Mouse (Mus musculus): ENCODE results near the gene Fam204a. TPM values are rescaled to one million over a fixed set of nuclear protein-coding genes. Genes with fewer than 3 reads are reported as not detected.

Fam204a gene
- total RNA-seq, 4 experiments from 2014 or later: 17.0 to 29.0 (median 21.7) TPM

DNA sequence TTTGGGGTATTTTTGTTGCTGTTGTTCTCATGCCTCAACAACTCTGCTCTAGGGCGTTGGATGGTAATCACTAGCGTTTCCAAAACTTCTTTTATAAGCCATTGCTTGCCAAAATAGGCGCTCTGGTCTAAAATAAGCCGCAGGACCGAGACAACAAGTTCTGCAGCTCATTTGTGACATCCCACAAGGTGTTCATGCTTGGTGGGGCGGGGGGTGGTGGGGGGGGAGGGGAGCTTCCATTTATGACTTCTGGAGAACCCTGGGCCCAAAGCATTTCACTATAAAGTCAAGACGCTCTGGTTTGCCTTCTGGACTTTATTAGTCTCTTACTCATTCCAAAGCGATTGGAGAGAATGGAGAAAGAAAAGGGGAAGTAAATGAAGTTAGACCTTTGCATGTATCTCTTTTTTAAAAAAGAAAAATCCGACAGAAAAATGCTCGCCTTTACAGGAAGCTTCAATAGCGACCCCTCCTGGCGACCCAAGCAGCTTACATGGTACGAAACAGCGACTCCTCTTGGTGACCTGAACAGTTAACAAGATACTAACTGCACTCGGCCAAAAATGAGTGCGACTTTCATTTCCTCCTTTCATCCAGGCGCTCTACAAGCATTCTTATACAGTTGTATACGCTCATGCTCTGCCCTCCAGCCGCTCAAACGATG is 65.8 kb downstream of the Fam204a start:
- DNase-seq (ENCODE audit: low spot score): peak; percentile 11

DNA sequence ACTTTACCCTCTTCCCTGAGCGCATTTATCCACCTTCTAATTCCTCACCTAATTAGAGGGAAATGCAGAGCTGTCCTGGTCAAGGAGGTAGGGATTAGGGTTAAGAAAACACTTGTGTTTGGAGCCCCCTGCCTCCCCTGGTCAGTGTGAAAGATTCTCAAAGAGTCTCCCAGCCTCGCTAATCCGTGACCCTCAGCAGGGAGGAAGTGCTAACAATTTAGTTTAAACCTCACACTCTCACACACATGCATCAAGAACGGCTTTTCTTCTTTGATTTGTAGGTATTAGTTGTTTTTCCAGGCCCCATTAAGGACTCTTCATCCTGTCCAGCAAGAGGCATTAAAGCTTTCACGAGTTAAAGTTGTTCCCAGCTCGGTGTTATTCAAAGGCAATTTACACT is 66.7 kb downstream of the Fam204a start:
- DNase-seq (ENCODE audit: low spot score): no peak

DNA sequence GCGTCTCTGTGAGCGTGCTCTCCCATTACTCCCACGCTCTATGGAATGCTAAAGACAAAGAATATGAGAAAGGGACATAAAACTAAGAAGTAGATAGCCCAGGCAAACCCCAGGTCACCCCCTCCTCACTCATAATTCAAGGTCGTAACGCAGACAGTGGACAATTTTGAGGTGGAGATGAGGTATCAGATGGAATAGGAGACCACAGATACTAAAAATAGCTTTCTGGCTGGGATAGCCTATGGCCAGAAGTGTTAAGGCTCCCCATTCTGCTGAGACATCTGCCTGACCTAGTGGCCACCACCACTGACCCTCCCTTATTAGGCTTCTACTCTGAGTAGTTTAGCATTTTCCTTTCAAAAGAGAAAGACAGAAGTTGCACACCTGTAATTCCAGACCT is 71.2 kb downstream of the Fam204a start:
- DNase-seq (ENCODE audit: low spot score): no peak

DNA sequence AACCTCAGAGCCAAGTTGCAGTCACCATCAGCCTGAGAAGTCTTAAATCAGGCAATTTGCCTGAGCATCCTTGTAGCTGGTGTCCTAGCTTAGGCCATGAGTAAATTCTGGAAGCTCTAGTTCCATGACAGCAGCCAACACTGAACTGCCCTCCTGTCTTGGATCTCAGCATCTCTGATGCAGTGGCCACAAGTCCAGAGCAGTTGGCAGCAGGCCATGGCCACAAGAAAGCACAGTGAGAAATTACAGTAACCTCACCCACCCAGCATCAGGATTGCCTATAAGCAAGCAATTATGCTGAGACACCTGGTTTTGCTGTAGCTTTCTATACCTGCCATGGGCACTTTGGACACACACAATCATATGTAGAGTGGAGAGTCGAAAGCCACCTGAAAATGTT is 73.4 kb downstream of the Fam204a start:
- no peak for DNase-seq (ENCODE audit: low spot score)

DNA sequence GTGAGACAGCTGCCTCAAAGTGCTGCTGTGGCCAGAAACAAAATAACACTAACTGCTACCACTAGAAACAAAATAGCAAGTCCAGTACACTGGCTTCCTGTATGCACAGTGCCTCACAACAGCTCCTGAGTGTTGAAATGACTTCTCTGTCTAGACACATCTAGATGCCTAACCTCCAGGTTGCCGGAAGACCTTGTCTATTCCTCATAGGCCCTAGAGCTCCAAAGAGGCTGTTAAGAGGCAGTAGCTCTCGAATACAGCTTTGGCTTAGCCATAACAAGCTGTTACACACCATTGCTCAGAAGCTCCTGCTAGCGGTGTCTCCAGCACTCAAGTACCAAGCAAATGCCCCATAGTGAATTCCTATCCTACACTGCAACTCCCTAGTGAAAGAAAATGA is 76.4 kb downstream of the Fam204a start:
- no peak for DNase-seq (ENCODE audit: low spot score)

DNA sequence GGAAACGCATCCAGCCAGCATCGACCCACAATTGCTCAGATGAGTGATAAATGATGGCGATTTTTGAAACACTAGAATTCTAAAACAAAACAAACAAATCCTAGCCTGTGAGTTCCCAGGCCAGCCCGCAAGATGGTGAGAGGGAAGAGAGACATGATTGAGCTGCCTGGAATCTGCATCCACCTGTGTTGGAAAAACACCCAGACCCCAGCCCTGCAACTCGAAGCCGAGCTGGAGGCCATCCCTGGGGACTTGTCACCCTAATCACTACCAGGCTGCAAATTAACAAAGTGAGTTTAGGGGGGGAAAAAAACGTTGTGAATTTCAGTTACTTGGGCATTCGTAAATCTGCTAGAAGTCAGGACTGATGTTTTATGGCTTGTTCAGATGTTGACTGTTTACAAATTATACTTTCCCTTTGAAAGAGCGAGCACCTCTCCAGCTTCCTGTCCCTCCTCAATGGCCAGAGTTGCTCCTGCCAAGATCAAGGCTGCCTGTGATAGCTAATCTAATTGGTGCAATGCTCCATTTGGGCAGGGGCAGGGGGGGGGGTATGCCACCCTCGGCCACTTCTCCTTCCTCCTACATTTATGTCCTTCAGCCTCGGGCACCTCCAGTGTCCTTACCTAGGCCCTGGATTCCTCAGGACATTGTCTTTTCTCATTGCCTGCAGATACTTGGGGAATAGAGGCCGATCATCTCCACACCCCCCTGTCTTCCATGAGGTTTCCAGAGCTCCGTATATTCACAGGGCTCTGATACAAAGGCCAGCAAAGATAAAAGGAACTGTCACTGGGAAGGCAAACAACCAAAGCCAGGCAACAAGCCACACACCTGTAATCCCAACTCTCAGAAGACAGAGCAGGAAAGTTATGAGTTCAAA is 77.2 kb downstream of the Fam204a start:
- DNase-seq (ENCODE audit: low spot score): no peak

Other genes with a start within 250 kb of the Fam204a start
- not detected for gene Prlhr, start 241.6 kb upstream of the Fam204a start, total RNA-seq (2022)